14 mouse cellular contexts compared by ENCODE assay signal in the genomic region with DNA sequence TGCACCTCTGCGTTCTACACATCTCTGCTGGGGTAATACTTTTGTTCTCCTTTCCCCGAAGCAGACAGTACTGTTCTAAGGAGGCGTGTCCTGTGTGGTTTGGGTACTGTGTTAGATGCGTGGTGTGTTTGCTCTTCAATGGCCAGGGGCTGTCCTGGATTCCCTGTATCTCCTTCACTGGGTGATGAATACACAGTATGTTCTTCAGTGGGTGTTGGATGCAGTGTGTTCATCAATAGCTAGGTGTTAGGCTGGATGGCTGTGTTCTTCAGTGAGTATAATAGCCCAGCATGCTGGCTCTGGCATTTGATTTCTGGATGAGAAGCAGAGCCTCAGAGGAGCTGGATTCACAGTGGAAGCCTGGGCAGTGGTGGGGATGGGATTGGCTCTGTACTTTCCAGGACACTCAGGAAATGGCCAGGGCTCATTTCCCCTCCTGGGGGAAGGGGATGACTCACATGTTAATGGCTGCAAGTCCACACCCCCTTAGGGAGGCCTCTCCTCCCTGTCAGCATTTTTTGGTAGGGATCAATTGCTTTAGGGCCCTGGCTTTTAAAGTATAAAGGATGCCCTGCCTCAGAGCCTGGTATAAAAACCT.
DNase-seq lines count a peak whose midpoint lies in the region; ATAC-seq and TF ChIP-seq lines count a peak whose summit lies in the region.
"Had no signal": no experiment of that assay in that cellular context is flagged by ENCODE, and none has a peak within 500 bp of the region (broad histone marks: within the 10 kb centered on the region; RNA-seq: fewer than 3 reads in every experiment).

No protein-coding gene starts in this region.

- H3K27ac ChIP-seq in kidney, embryonic 15.5 days, result no peak overlapping the region
- H3K27ac ChIP-seq in hindbrain, postnatal 0 days, result peak overlapping the region; percentile 36; the same call in 1 of the 2 replicates

- H3K9ac ChIP-seq in kidney, embryonic 15.5 days, result no peak overlapping the region
- H3K9ac ChIP-seq in hindbrain, postnatal 0 days (replicated peaks; ENCODE audit: low read length), result no peak overlapping the region; the same call in 1 of the 2 replicates

- DNase-seq in kidney, adult 11 months, result no peak
- DNase-seq in MN1 (ENCODE audit: low spot score) (peak; percentile 73), ZHBTc4 (ENCODE audit: low read depth, low spot score) (peak; percentile 18)
- DNase-seq in hindbrain, postnatal 0 days (ENCODE audit: low spot score), result no peak
- no peak for DNase-seq in cerebellum, postnatal 25 days
- DNase-seq in heart, postnatal 25 days (ENCODE audit: low spot score), result no peak
- no peak for DNase-seq in right cerebral cortex, postnatal 14 days
- DNase-seq: cerebellum, postnatal 14 days; kidney, adult 2 months; lung, postnatal 10 days; thymus, postnatal 25 days had no signal

- no peak overlapping the region for H3K4me2 ChIP-seq in kidney, embryonic 15.5 days
- H3K4me2 ChIP-seq in hindbrain, postnatal 0 days (ENCODE audit: low read depth, low read length), result no peak overlapping the region

- intact Hi-C loops in heart, postnatal 25 days (cut with DNase I), result no loop called here

- TF ChIP-seq CTCF in hindbrain, postnatal 0 days (IDR thresholded peaks at IDR 0.05; ENCODE audit: low read depth), result no peak

- 62% methylated on average over 4 of the region's 4 CpGs for WGBS in kidney, embryonic 15.5 days
- 78% methylated on average over 4 of the region's 4 CpGs for WGBS in hindbrain, postnatal 0 days

- no peaks in the 10 kb centered on the region for H3K9me3 ChIP-seq in kidney, embryonic 15.5 days (replicated peaks)
- H3K9me3 ChIP-seq in hindbrain, postnatal 0 days (ENCODE audit: low read length), result no peaks in the 10 kb centered on the region
- H3K9me3 ChIP-seq: heart, embryonic 10.5 days had no signal

- no peaks in the 10 kb centered on the region for H3K27me3 ChIP-seq in kidney, embryonic 15.5 days
- H3K27me3 ChIP-seq in hindbrain, postnatal 0 days (ENCODE audit: insufficient read depth, low read length), result no peaks in the 10 kb centered on the region

- ATAC-seq in kidney, embryonic 15.5 days (replicated peaks; ENCODE audit: low FRiP score), result 0 out of 2 replicates have a peak, but pooled peaks have one; percentile 27
- ATAC-seq in hindbrain, postnatal 0 days, result peak; percentile 38; the same call in 1 of the 2 replicates

- peaks cover 28% of the 10 kb centered on the region for H3K4me1 ChIP-seq in kidney, embryonic 15.5 days
- peaks cover 11% of the 10 kb centered on the region; the same call in 1 of the 2 replicates for H3K4me1 ChIP-seq in hindbrain, postnatal 0 days (ENCODE audit: insufficient read depth, low read length)

- no peaks in the 10 kb centered on the region for H3K36me3 ChIP-seq in kidney, embryonic 15.5 days
- no peaks in the 10 kb centered on the region for H3K36me3 ChIP-seq in hindbrain, postnatal 0 days (ENCODE audit: insufficient read depth, low read length)
- H3K36me3 ChIP-seq: heart, embryonic 10.5 days had no signal

- no peak overlapping the region for H3K4me3 ChIP-seq in kidney, embryonic 15.5 days (replicated peaks)
- no peak overlapping the region for H3K4me3 ChIP-seq in hindbrain, postnatal 0 days (ENCODE audit: low read length)
- H3K4me3 ChIP-seq: heart, embryonic 10.5 days; myocyte had no signal

Comparison
In these comparisons a context has a peak if more than half of its experiments do, and no peak if none do; other contexts are left out.
1. DNase-seq: peak in MN1 (single experiment) and ZHBTc4 (single experiment); none in kidney, adult 11 months (single experiment), hindbrain, postnatal 0 days (single experiment), cerebellum, postnatal 25 days (0 of 2), heart, postnatal 25 days (single experiment) and right cerebral cortex, postnatal 14 days (single experiment).